Mouse (Mus musculus) limb, embryonic 12.5 days (tissue): Measurements from ENCODE around the gene Mboat2. TPM values are rescaled to one million over a fixed set of nuclear protein-coding genes. Genes with fewer than 3 reads are reported as not detected.
A peak's percentile ranks its signal among the peaks of the same experiment; 100 is the strongest.

Experiments used
- ATAC-seq: fragments of 200-750 bp; cut with Nextera tagmentation; 2 replicates; pipeline ENCODE4 v1.8.0; 2017; ENCODE audit warnings: low read depth, moderate TSS enrichment; ENCODE audit not compliant: insufficient number of reproducible peaks, insufficient read depth, low FRiP score, low TSS enrichment
- H3K27ac ChIP-seq: fragments of 300-500 bp; sonication (generic); 2 replicates; pipeline ENCODE4 v1.5.1; 2016; ENCODE audit warnings: mild to moderate bottlenecking, moderate library complexity
- H3K27me3 ChIP-seq: fragments of 300-500 bp; sonication (generic); 2 replicates; pipeline ENCODE4 v1.6.1; 2016; ENCODE audit warnings: mild to moderate bottlenecking, moderate library complexity
- H3K36me3 ChIP-seq: fragments of 300-500 bp; sonication (generic); 2 replicates; pipeline ENCODE4 v1.6.1; 2016; ENCODE audit warnings: mild to moderate bottlenecking, moderate library complexity
- H3K4me1 ChIP-seq: fragments of 300-500 bp; sonication (generic); replicated peaks from 2 replicates; pipeline ENCODE4 v1.6.1; 2016
- H3K4me2 ChIP-seq: fragments of 300-500 bp; sonication (generic); 2 replicates; pipeline ENCODE4 v1.6.1; 2016; ENCODE audit warnings: mild to moderate bottlenecking, moderate library complexity
- H3K4me3 ChIP-seq: fragments of 300-500 bp; sonication (generic); replicated peaks from 2 replicates; pipeline ENCODE4 v1.5.1; 2016; ENCODE audit warnings: mild to moderate bottlenecking
- H3K9ac ChIP-seq: fragments of 300-500 bp; sonication (generic); replicated peaks from 2 replicates; pipeline ENCODE4 v1.6.1; 2016; ENCODE audit warnings: mild to moderate bottlenecking, moderate library complexity
- H3K9me3 ChIP-seq: fragments of 300-500 bp; sonication (generic); 2 replicates; pipeline ENCODE4 v1.6.1; 2016; ENCODE audit warnings: mild to moderate bottlenecking, moderate library complexity
- WGBS: fragments of 180-500 bp; shearing (Covaris S2); methylation state at CpG from one replicate; pipeline ENCODE4 v1.1.7; 2016; 5-methylcytosine and 5-hydroxymethylcytosine counted together
- polyA plus RNA-seq: library from polyadenylated mRNA; unstranded; fragments of >200 nt; fragmentation: Nextera tagmentation; extraction: Ambion mirVana; gene quantifications from 2 replicates; pipeline ENCODE4 v1.2.1, GENCODE M21; 2016

Gene Mboat2
- polyA plus RNA-seq, 1 experiment from 2014 or later: 59.1 TPM

GRCm38 (mm10) chr12:24883279-24883678 is 52.6 kb downstream of the Mboat2 start:
- no peak overlapping the region for H3K27ac ChIP-seq
- no peak for ATAC-seq
- no peak overlapping the region for H3K9ac ChIP-seq
- no peaks in the 10 kb centered on the region for H3K27me3 ChIP-seq
- no peak overlapping the region for H3K4me2 ChIP-seq
- 87% methylated on average over 3 of the region's 3 CpGs for WGBS
- no peak overlapping the region for H3K4me3 ChIP-seq
- peaks cover 30% of the 10 kb centered on the region for H3K4me1 ChIP-seq
- peaks cover 40% of the 10 kb centered on the region for H3K36me3 ChIP-seq
- no peaks in the 10 kb centered on the region for H3K9me3 ChIP-seq

- Histone ChIP-seq H3K4me1 (peaks cover 15% of the 10 kb centered on the region), H3K27me3 (no peaks in the 10 kb centered on the region), H3K4me3 (no peak overlapping the region), H3K9ac (no peak overlapping the region), H3K9me3 (no peaks in the 10 kb centered on the region), H3K4me2 (no peak overlapping the region), H3K27ac (no peak overlapping the region), H3K36me3 (peaks cover 70% of the 10 kb centered on the region)
- no peak for ATAC-seq
Observed at GRCm38 (mm10) chr12:24886800-24887199, 56.1 kb downstream of the Mboat2 start.

GRCm38 (mm10) chr12:24889371-24890051 is 58.8 kb downstream of the Mboat2 start:
- H3K36me3 ChIP-seq: peaks cover 51% of the 10 kb centered on the region

GRCm38 (mm10) chr12:24890158-24890557 is 59.5 kb downstream of the Mboat2 start:
- no peak for ATAC-seq
- H3K4me3 ChIP-seq: no peak overlapping the region
- no peak overlapping the region for H3K27ac ChIP-seq
- 94% methylated on average over 2 of the region's 2 CpGs for WGBS
- no peaks in the 10 kb centered on the region for H3K27me3 ChIP-seq
- peaks cover 15% of the 10 kb centered on the region for H3K4me1 ChIP-seq
- peaks cover 47% of the 10 kb centered on the region for H3K36me3 ChIP-seq
- no peak overlapping the region for H3K9ac ChIP-seq
- no peak overlapping the region for H3K4me2 ChIP-seq
- no peaks in the 10 kb centered on the region for H3K9me3 ChIP-seq

More at GRCm38 (mm10) chr12:24889371-24890051, 58.8 kb downstream of the Mboat2 start:
- no peak overlapping the region for H3K9ac ChIP-seq
- no peak overlapping the region for H3K4me3 ChIP-seq
- H3K9me3 ChIP-seq: no peaks in the 10 kb centered on the region
- no peak for ATAC-seq
- H3K4me1 ChIP-seq: peaks cover 12% of the 10 kb centered on the region
- H3K27me3 ChIP-seq: no peaks in the 10 kb centered on the region
- 77% methylated on average over 7 of the region's 7 CpGs for WGBS
- no peak overlapping the region for H3K27ac ChIP-seq
- H3K4me2 ChIP-seq: no peak overlapping the region

- H3K27me3 ChIP-seq: no peaks in the 10 kb centered on the region
- no peak overlapping the region for H3K27ac ChIP-seq
- no peak overlapping the region for H3K4me2 ChIP-seq
- no peaks in the 10 kb centered on the region for H3K9me3 ChIP-seq
- WGBS: 92% methylated on average over 8 of the region's 8 CpGs
- ATAC-seq: no peak
- peaks cover 49% of the 10 kb centered on the region for H3K36me3 ChIP-seq
- peaks cover 15% of the 10 kb centered on the region for H3K4me1 ChIP-seq
- no peak overlapping the region for H3K9ac ChIP-seq
- no peak overlapping the region for H3K4me3 ChIP-seq
Observed at GRCm38 (mm10) chr12:24890684-24891459, 60.2 kb downstream of the Mboat2 start.

- no peak overlapping the region for H3K4me3 ChIP-seq
- peaks cover 57% of the 10 kb centered on the region for H3K36me3 ChIP-seq
- ATAC-seq: no peak
- peaks cover 15% of the 10 kb centered on the region for H3K4me1 ChIP-seq
- no peak overlapping the region for H3K4me2 ChIP-seq
- H3K27me3 ChIP-seq: no peaks in the 10 kb centered on the region
- 85% methylated on average over 4 of the region's 4 CpGs for WGBS
- H3K27ac ChIP-seq: no peak overlapping the region
- no peak overlapping the region for H3K9ac ChIP-seq
- no peaks in the 10 kb centered on the region for H3K9me3 ChIP-seq
Observed at GRCm38 (mm10) chr12:24892536-24892935, 61.9 kb downstream of the Mboat2 start.

GRCm38 (mm10) chr12:24893777-24894468 is 63.2 kb downstream of the Mboat2 start:
- WGBS: 31% methylated on average over 10 of the region's 10 CpGs
- Histone ChIP-seq H3K9me3 (no peaks in the 10 kb centered on the region), H3K4me3 (no peak overlapping the region), H3K9ac (no peak overlapping the region), H3K36me3 (peaks cover 56% of the 10 kb centered on the region), H3K4me2 (peak overlapping the region; percentile 6; the same call in 1 of the 2 replicates), H3K27me3 (no peaks in the 10 kb centered on the region), H3K27ac (peak overlapping the region; percentile 69), H3K4me1 (peaks cover 15% of the 10 kb centered on the region)
- peak; percentile 85 for ATAC-seq

- no peak overlapping the region for H3K9ac ChIP-seq
- no peak overlapping the region for H3K4me3 ChIP-seq
- no peaks in the 10 kb centered on the region for H3K9me3 ChIP-seq
- no peak for ATAC-seq
- WGBS: 93% methylated on average over 5 of the region's 5 CpGs
- H3K27me3 ChIP-seq: no peaks in the 10 kb centered on the region
- peaks cover 58% of the 10 kb centered on the region for H3K36me3 ChIP-seq
- no peak overlapping the region for H3K4me2 ChIP-seq
- no peak overlapping the region for H3K27ac ChIP-seq
- peaks cover 22% of the 10 kb centered on the region for H3K4me1 ChIP-seq
Observed at GRCm38 (mm10) chr12:24895352-24895751, 64.7 kb downstream of the Mboat2 start.

GRCm38 (mm10) chr12:24897354-24897753 is 66.7 kb downstream of the Mboat2 start:
- Histone ChIP-seq H3K36me3 (peaks cover 55% of the 10 kb centered on the region), H3K27ac (no peak overlapping the region), H3K27me3 (no peaks in the 10 kb centered on the region), H3K4me2 (no peak overlapping the region), H3K9ac (no peak overlapping the region), H3K4me3 (no peak overlapping the region), H3K4me1 (peaks cover 22% of the 10 kb centered on the region), H3K9me3 (no peaks in the 10 kb centered on the region)
- ATAC-seq: no peak
- 86% methylated on average over 4 of the region's 4 CpGs for WGBS

- peaks cover 22% of the 10 kb centered on the region for H3K4me1 ChIP-seq
- no peaks in the 10 kb centered on the region for H3K9me3 ChIP-seq
- no peak overlapping the region for H3K4me2 ChIP-seq
- no peak overlapping the region for H3K27ac ChIP-seq
- H3K27me3 ChIP-seq: no peaks in the 10 kb centered on the region
- 92% methylated on average over 9 of the region's 9 CpGs for WGBS
- no peak for ATAC-seq
- peaks cover 64% of the 10 kb centered on the region for H3K36me3 ChIP-seq
- no peak overlapping the region for H3K9ac ChIP-seq
- no peak overlapping the region for H3K4me3 ChIP-seq
Observed at GRCm38 (mm10) chr12:24898226-24898625, 67.5 kb downstream of the Mboat2 start.

- Histone ChIP-seq H3K4me2 (no peak overlapping the region), H3K9me3 (no peaks in the 10 kb centered on the region), H3K4me1 (peaks cover 9% of the 10 kb centered on the region), H3K27me3 (no peaks in the 10 kb centered on the region), H3K4me3 (no peak overlapping the region), H3K36me3 (peaks cover 67% of the 10 kb centered on the region), H3K9ac (no peak overlapping the region), H3K27ac (peak overlapping the region; percentile 76; the same call in 1 of the 2 replicates)
- 71% methylated on average over 10 of the region's 10 CpGs for WGBS
- ATAC-seq: no peak
Observed at GRCm38 (mm10) chr12:24899636-24900035, 69.0 kb downstream of the Mboat2 start.
